Mouse (Mus musculus) midbrain, embryonic 16.5 days (tissue): Measurements from ENCODE around the gene Pla2g2e. TPM values are rescaled to one million over a fixed set of nuclear protein-coding genes. Genes with fewer than 3 reads are reported as not detected.

Source experiments
- ATAC-seq: fragments of 200-750 bp; cut with Nextera tagmentation; 2 replicates; pipeline ENCODE4 v1.8.0; 2017; ENCODE audit warnings: moderate TSS enrichment
- H3K27ac ChIP-seq: fragments of 300-500 bp; sonication (generic); 2 replicates; pipeline ENCODE4 v1.5.1; 2014; ENCODE audit warnings: mild to moderate bottlenecking, low read length, mixed read lengths
- H3K27me3 ChIP-seq: fragments of 300-500 bp; sonication (generic); 2 replicates; pipeline ENCODE4 v1.6.1; 2014; ENCODE audit warnings: low read depth, low read length, mixed read lengths; ENCODE audit not compliant: control insufficient read depth, insufficient read depth
- H3K36me3 ChIP-seq: fragments of 300-500 bp; sonication (generic); 2 replicates; pipeline ENCODE4 v1.6.1; 2014; ENCODE audit warnings: mild to moderate bottlenecking, low read length, moderate library complexity, mixed read lengths; ENCODE audit not compliant: control insufficient read depth, insufficient read depth
- H3K4me1 ChIP-seq: fragments of 300-500 bp; sonication (generic); 2 replicates; pipeline ENCODE4 v1.6.1; 2014; ENCODE audit warnings: mild to moderate bottlenecking, low read length, mixed read lengths; ENCODE audit not compliant: control insufficient read depth, insufficient read depth
- H3K4me2 ChIP-seq: fragments of 300-500 bp; sonication (generic); 2 replicates; pipeline ENCODE4 v1.6.1; 2014; ENCODE audit warnings: mild to moderate bottlenecking, low read length, mixed read lengths
- H3K4me3 ChIP-seq: fragments of 300-500 bp; sonication (generic); 2 replicates; pipeline ENCODE4 v1.5.1; 2014; ENCODE audit warnings: low read depth, mild to moderate bottlenecking, low read length, moderate library complexity, mixed read lengths
- H3K9ac ChIP-seq: fragments of 300-500 bp; sonication (generic); 2 replicates; pipeline ENCODE4 v1.6.1; 2014; ENCODE audit warnings: low read depth, low read length, mixed read lengths
- H3K9me3 ChIP-seq: fragments of 300-500 bp; sonication (generic); replicated peaks from 2 replicates; pipeline ENCODE4 v1.6.1; 2014; ENCODE audit warnings: mild to moderate bottlenecking, low read length, mixed read lengths; ENCODE audit not compliant: control insufficient read depth, poor library complexity, severe bottlenecking
- WGBS: fragments of 180-500 bp; shearing (Covaris S2); extraction: QIAGEN DNeasy Blood & Tissue Kit; methylation state at CpG from one replicate; pipeline ENCODE4 v1.1.7; 2014; 5-methylcytosine and 5-hydroxymethylcytosine counted together
- polyA plus RNA-seq: library from polyadenylated mRNA; unstranded; fragments of >200 nt; fragmentation: Nextera tagmentation; extraction: Ambion mirVana; gene quantifications from 2 replicates; pipeline ENCODE4 v1.2.1, GENCODE M21; 2015

The Pla2g2e gene
- polyA plus RNA-seq, result not detected in 2 replicates

GRCm38 (mm10) chr4:138877731-138878130 is at the start of gene Pla2g2e:
Gene Pla2g2e (plus strand): TSS chr4:138877942.
- H3K9me3 ChIP-seq, result no peaks in the 10 kb centered on the region
- no peak within 1 kb of the TSS for H3K4me3 ChIP-seq
- no peak within 1 kb of the TSS for H3K4me2 ChIP-seq
- ATAC-seq, result no peak
- H3K36me3 ChIP-seq, result no peaks in the 10 kb centered on the region
- WGBS, result 85% methylated on average over 4 of the region's 4 CpGs
- no peaks in the 10 kb centered on the region; the same call in 1 of the 2 replicates for H3K27me3 ChIP-seq
- H3K27ac ChIP-seq, result no peak within 1 kb of the TSS
- peaks cover 4% of the 10 kb centered on the region; the same call in 1 of the 2 replicates for H3K4me1 ChIP-seq
- no peak within 1 kb of the TSS for H3K9ac ChIP-seq

- H3K4me2 ChIP-seq, result no peak overlapping the region
- 87% methylated on average over 6 of the region's 6 CpGs for WGBS
- no peak overlapping the region for H3K27ac ChIP-seq
Measured at GRCm38 (mm10) chr4:138839806-138840205, 37.9 kb upstream of the Pla2g2e start.

GRCm38 (mm10) chr4:138840726-138841125 is 37.0 kb upstream of the Pla2g2e start:
- Histone ChIP-seq H3K27me3 (no peaks in the 10 kb centered on the region), H3K9ac (no peak overlapping the region), H3K9me3 (peaks cover 12% of the 10 kb centered on the region; the same call in 1 of the 2 replicates), H3K4me3 (no peak overlapping the region), H3K36me3 (no peaks in the 10 kb centered on the region), H3K4me2 (no peak overlapping the region), H3K27ac (no peak overlapping the region), H3K4me1 (no peaks in the 10 kb centered on the region)
- no peak for ATAC-seq
- WGBS, result 88% methylated on average over 8 of the region's 8 CpGs

More at GRCm38 (mm10) chr4:138839806-138840205, 37.9 kb upstream of the Pla2g2e start:
- Histone ChIP-seq H3K36me3 (no peaks in the 10 kb centered on the region), H3K4me1 (no peaks in the 10 kb centered on the region), H3K9ac (no peak overlapping the region), H3K9me3 (peaks cover 8% of the 10 kb centered on the region; the same call in 1 of the 2 replicates), H3K4me3 (no peak overlapping the region), H3K27me3 (no peaks in the 10 kb centered on the region)
- ATAC-seq, result no peak

- H3K4me2 ChIP-seq, result no peak overlapping the region
- no peak overlapping the region for H3K27ac ChIP-seq
- H3K27me3 ChIP-seq, result no peaks in the 10 kb centered on the region
- peaks cover 12% of the 10 kb centered on the region; the same call in 1 of the 2 replicates for H3K9me3 ChIP-seq
- H3K4me1 ChIP-seq, result no peaks in the 10 kb centered on the region
- no peaks in the 10 kb centered on the region for H3K36me3 ChIP-seq
- 65% methylated on average over 7 of the region's 7 CpGs for WGBS
- H3K9ac ChIP-seq, result no peak overlapping the region
- no peak for ATAC-seq
- H3K4me3 ChIP-seq, result no peak overlapping the region
Measured at GRCm38 (mm10) chr4:138841386-138841785, 36.4 kb upstream of the Pla2g2e start.

GRCm38 (mm10) chr4:138851463-138851862 is 26.3 kb upstream of the Pla2g2e start:
- Histone ChIP-seq H3K27me3 (no peaks in the 10 kb centered on the region), H3K27ac (no peak overlapping the region), H3K9ac (no peak overlapping the region), H3K4me1 (peaks cover 2% of the 10 kb centered on the region), H3K4me2 (no peak overlapping the region), H3K36me3 (no peaks in the 10 kb centered on the region), H3K4me3 (no peak overlapping the region), H3K9me3 (no peaks in the 10 kb centered on the region)
- WGBS, result 10% methylated on average over 4 of the region's 4 CpGs
- ATAC-seq, result peak; percentile 68; the same call in 1 of the 2 replicates

- 77% methylated on average over 6 of the region's 6 CpGs for WGBS
- Histone ChIP-seq H3K4me3 (no peak overlapping the region), H3K9ac (no peak overlapping the region), H3K4me1 (peaks cover 2% of the 10 kb centered on the region), H3K9me3 (no peaks in the 10 kb centered on the region), H3K4me2 (no peak overlapping the region), H3K36me3 (no peaks in the 10 kb centered on the region), H3K27me3 (no peaks in the 10 kb centered on the region), H3K27ac (no peak overlapping the region)
- ATAC-seq, result no peak
Measured at GRCm38 (mm10) chr4:138852961-138853360, 24.8 kb upstream of the Pla2g2e start.

- WGBS, result 73% methylated on average over 9 of the region's 9 CpGs
- H3K4me2 ChIP-seq, result no peak overlapping the region
- no peaks in the 10 kb centered on the region for H3K9me3 ChIP-seq
- peaks cover 5% of the 10 kb centered on the region for H3K4me1 ChIP-seq
- no peaks in the 10 kb centered on the region for H3K36me3 ChIP-seq
- H3K27me3 ChIP-seq, result no peaks in the 10 kb centered on the region
- no peak overlapping the region for H3K9ac ChIP-seq
- no peak for ATAC-seq
- H3K4me3 ChIP-seq, result no peak overlapping the region
- no peak overlapping the region for H3K27ac ChIP-seq
Measured at GRCm38 (mm10) chr4:138855092-138855632, 22.6 kb upstream of the Pla2g2e start.

GRCm38 (mm10) chr4:138856491-138856890 is 21.3 kb upstream of the Pla2g2e start:
- ATAC-seq, result no peak
- Histone ChIP-seq H3K4me2 (no peak overlapping the region), H3K4me1 (peaks cover 5% of the 10 kb centered on the region), H3K36me3 (no peaks in the 10 kb centered on the region), H3K27me3 (no peaks in the 10 kb centered on the region), H3K9me3 (no peaks in the 10 kb centered on the region), H3K4me3 (no peak overlapping the region), H3K27ac (no peak overlapping the region), H3K9ac (no peak overlapping the region)
- 28% methylated on average over 7 of the region's 7 CpGs for WGBS

- ATAC-seq, result no peak
- no peak overlapping the region for H3K4me3 ChIP-seq
- WGBS, result 90% methylated on average over 10 of the region's 10 CpGs
Measured at GRCm38 (mm10) chr4:138857576-138857975, 20.2 kb upstream of the Pla2g2e start.

More at GRCm38 (mm10) chr4:138857576-138857975, 20.2 kb upstream of the Pla2g2e start:
- H3K27me3 ChIP-seq, result no peaks in the 10 kb centered on the region
- H3K27ac ChIP-seq, result no peak overlapping the region
- H3K4me2 ChIP-seq, result no peak overlapping the region
- no peaks in the 10 kb centered on the region for H3K36me3 ChIP-seq
- H3K4me1 ChIP-seq, result peaks cover 3% of the 10 kb centered on the region; the same call in 1 of the 2 replicates
- no peaks in the 10 kb centered on the region for H3K9me3 ChIP-seq
- H3K9ac ChIP-seq, result no peak overlapping the region
